Mouse (Mus musculus): Measurements from ENCODE around the gene Tmem164.

Tmem164 gene

GRCm38 (mm10) chrX:142688509-142688908 is 7.3 kb downstream of the Tmem164 start:
- in situ Hi-C loops (cut with MseI, MboI): no loop called here

GRCm38 (mm10) chrX:142693256-142693655 is 12.1 kb downstream of the Tmem164 start:
- in situ Hi-C loops (cut with MseI, MboI): no loop called here

DNA sequence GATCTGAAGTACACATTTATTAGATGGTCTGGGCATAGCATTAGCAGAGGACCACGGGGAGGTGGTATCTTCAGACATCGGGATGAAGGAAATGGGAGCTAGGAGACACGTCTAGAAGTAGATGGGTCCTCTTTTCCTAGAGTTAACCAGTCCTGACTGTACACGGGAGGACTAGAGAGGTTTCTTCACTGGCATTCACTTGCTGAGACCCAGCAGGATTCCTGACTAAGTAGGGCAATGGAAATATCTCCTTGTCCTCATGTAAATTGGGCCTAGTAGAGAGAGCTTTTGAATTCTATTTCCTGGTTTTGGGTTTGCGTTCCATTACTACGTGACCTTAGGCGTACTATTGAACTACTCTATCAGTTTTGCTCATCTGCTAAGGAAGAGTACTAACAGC is 13.1 kb downstream of the Tmem164 start:
- in situ Hi-C loops (cut with MseI, MboI): no loop called here

DNA sequence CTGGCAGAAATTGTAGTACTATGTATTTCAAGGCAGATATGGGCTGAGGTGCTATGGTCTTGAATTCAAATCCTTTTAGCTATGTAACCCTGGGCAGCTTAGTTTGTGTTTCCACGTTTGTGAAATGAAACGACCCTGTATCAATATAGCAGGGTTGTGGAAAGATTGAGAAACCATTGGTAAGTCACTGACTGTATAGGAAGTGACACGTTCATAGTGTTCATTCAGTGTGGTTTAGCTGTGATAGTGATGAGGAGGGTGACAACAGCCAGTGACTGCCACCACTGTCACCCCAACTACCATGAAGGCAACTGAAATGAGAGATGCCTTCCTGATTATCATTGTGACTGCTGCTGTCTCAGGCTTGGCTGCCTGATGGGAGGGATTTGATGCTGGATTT is 13.7 kb downstream of the Tmem164 start:
- in situ Hi-C loops (cut with MseI, MboI): no loop called here

- in situ Hi-C loops (cut with MseI, MboI): no loop called here
These were observed 15.6 kb downstream of the Tmem164 start for GRCm38 (mm10) chrX:142696789-142697188.

- in situ Hi-C loops (cut with MseI, MboI): no loop called here
These were observed 16.5 kb downstream of the Tmem164 start for GRCm38 (mm10) chrX:142697545-142698204.

DNA sequence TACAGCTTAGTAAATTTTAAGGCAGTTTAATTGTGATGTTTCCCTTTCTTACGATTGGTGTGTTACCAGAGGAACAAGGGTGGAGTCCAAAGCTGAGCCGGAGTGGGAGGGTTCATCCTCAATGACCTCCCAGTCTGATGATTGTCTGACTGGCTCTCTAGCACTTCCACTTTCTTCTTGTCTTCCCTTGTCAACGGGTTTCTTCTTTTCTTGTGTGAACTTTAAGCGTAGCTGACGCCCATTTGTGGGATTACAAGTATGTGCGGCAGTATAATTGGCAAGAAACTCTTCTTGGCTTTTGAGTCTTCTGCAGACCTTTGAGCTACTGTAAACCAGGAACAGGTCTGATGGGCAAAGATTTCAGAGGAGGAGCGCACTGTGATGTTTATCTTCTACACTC is 17.0 kb downstream of the Tmem164 start:
- in situ Hi-C loops (cut with MseI, MboI): no loop called here

- in situ Hi-C loops (cut with MseI, MboI): no loop called here
These were observed 20.9 kb downstream of the Tmem164 start for GRCm38 (mm10) chrX:142702094-142702493.

DNA sequence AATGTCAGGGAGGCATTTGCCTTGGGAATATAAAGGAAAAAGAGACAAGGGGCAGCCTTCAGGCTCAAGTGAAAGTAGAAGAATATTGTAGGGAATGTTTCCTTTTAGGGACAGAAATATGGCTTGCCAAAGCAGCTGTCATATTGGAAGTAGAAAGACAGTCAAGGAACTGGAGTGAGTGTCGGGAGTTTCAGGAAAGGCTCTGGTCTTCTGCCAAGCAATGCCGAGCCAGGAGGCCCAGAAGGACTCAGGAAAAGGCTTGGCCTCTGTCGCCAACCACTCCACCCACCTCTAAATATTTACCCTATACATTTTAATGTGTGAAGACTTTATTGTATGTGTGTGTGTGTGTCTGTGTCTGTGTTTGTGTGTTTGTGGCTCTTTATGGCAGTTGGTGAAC is 21.4 kb downstream of the Tmem164 start:
- in situ Hi-C loops (cut with MseI, MboI): no loop called here

DNA sequence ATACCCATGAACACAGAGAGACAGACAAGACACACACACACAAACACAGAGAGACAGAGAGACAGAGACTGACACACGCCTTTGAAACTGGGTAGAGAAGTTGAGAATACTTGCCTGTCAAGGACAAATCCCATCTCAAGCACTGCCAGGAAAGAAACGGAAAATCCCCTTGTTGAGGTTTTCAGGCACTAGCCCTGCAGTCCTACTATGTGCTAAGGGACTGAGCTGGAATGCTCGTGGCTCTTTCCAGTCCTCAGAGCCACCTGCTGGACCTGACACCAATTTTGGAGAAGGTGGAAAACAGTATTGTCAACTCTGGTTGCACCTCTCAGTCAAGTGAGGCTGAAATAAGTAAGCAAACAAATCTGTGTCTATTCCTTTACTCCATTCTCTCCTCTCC is 22.7 kb downstream of the Tmem164 start:
- in situ Hi-C loops (cut with MseI, MboI): no loop called here

DNA sequence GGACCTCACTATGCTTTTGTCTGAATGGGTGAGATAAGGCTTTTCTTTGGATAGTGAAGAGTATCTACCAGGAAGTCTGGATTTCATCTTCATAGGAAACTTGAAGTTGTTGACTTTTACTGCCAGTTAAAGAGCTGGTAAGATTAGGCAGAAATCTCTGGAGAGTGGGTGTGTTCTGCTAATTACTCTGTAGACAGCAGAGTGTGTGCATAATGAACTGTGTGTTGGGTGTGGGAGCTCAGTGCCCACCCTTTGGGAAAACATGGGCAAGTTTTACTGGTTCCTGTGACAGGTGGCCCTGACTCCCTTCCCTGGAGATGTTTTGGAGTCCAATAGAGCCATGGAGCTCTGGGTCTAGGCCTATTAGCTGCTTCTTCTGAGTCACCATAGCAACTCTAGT is 27.1 kb downstream of the Tmem164 start:
- in situ Hi-C loops (cut with MseI, MboI): no loop called here

- in situ Hi-C loops (cut with MseI, MboI): no loop called here
These were observed 34.8 kb downstream of the Tmem164 start for GRCm38 (mm10) chrX:142716014-142716413.

GRCm38 (mm10) chrX:142717958-142718478 is 36.8 kb downstream of the Tmem164 start:
- in situ Hi-C loops (cut with MseI, MboI): no loop called here

- in situ Hi-C loops (cut with MseI, MboI): no loop called here
These were observed 37.6 kb downstream of the Tmem164 start for GRCm38 (mm10) chrX:142718759-142719158.

DNA sequence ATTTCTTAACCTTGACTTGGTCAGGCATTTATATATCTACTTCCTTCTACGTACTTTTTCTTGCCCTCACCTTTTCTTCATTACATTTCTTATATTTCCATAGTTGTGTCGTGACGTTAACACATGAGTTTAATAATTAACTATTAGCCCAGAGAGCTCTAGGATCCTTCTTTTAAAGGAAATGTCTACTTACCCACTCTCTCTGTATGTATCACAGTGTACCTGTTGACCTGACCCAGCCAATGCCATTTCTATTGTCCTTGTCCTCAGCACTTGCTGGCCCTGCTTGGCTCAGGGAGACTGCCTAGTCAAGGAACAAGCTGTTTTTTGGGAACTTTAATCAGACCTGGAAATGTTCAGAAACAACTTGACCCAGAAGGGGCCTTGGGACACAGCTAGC is 40.7 kb downstream of the Tmem164 start:
- in situ Hi-C loops (cut with MseI, MboI): no loop called here

GRCm38 (mm10) chrX:142724203-142724602 is 43.0 kb downstream of the Tmem164 start:
- in situ Hi-C loops (cut with MseI, MboI): no loop called here

GRCm38 (mm10) chrX:142725571-142725970 is 44.4 kb downstream of the Tmem164 start:
- in situ Hi-C loops (cut with MseI, MboI): no loop called here

DNA sequence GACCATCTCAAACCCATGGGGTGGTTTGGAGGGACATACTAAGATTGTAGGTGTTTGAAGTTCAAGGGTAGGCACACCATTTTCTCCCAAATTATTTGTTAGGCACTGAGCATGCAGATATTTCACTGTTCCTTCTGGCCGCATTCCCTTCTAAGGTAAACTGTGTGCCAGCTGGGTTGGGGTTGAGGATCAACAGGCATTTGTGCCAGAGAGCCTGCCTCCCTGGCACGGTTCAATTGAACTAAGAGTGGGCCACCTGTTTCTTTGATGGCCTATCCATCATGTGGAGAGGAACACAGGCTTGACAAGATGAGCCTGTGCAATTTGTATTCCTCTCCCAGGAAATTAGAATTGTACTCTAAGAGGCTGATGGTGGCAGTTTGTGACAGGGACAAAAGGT is 45.1 kb downstream of the Tmem164 start:
- in situ Hi-C loops (cut with MseI, MboI): no loop called here

GRCm38 (mm10) chrX:142727847-142728246 is 46.6 kb downstream of the Tmem164 start:
- in situ Hi-C loops (cut with MseI, MboI): no loop called here

DNA sequence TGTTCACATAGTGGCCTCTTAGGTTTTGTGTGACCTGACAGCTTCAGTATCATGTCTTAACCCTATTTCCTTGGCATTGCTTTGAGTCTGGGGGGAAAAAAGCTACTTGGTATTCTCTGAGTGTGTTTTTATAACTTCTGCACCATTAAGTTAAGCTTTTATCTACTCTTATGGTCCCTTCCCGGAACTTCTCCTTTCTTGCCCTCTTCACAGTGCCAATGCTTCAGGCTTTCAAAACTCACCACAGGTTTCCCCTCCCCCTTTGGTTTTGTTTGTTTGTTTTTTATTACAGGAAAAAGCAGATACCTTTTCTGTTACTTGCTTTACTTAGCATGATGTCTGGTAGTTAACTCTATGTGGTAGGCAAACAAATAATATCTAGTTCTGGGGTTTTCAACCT is 47.8 kb downstream of the Tmem164 start:
- in situ Hi-C loops (cut with MseI, MboI): no loop called here

DNA sequence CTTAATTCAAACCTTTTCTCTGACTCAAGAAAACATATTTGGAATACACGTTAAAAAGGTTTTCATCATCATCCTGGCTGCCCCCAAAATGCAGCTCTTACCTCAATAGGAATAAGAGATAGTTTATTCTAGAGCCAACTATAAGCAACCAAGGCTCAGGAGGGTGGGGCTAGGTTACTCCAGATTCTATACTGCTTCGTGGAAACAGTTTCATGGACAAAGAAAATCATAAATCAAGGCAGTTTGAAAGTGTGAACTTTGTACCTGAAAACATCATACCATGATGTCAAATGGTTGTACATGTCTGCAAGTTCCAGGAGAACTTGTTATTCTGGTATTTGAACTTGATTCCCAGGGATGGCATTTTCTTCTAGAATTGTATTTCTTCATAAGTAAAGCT is 48.3 kb downstream of the Tmem164 start:
- in situ Hi-C loops (cut with MseI, MboI): no loop called here

DNA sequence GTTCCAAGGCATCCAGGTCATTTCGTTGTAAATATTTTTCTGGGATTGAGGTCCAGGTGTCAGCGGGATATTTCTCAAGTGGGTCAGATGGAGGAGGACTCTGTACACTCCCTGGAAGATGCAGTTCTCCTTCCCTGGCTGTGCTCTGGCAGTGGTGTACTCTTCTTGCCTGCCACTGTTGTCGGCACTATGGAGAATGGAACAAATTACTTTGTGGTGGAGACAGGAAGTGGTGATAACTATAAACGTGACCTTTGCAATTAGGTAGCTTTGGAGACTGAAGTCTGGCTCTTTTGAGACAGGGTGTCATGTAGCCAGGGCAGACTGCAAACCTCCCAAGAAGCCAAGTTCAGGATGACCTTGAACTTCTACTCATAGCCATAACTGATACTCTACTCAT is 55.9 kb downstream of the Tmem164 start:
- in situ Hi-C loops (cut with MseI, MboI): no loop called here

GRCm38 (mm10) chrX:142737719-142738118 is 56.5 kb downstream of the Tmem164 start:
- in situ Hi-C loops (cut with MseI, MboI): no loop called here

GRCm38 (mm10) chrX:142747428-142747827 is 66.2 kb downstream of the Tmem164 start:
- in situ Hi-C loops (cut with MseI, MboI): no loop called here
